9 mouse cellular contexts compared by ENCODE assay signal in genomic region chr10:88330695-88331094, GRCm38 (mm10). TPM values are rescaled to one million over a fixed set of nuclear protein-coding genes. Genes with fewer than 3 reads are reported as not detected.
DNase-seq lines count a peak whose midpoint lies in the region; ATAC-seq and TF ChIP-seq lines count a peak whose summit lies in the region.
"Had no signal": no experiment of that assay in that cellular context is flagged by ENCODE, and none has a peak within 500 bp of the region (broad histone marks: within the 10 kb centered on the region; RNA-seq: fewer than 3 reads in every experiment).

No protein-coding gene starts in this region.

- no peaks in the 10 kb centered on the region for H3K27me3 ChIP-seq in forebrain, postnatal 0 days (ENCODE audit: insufficient read depth, low read length)
- no peaks in the 10 kb centered on the region for H3K27me3 ChIP-seq in forebrain, embryonic 11.5 days (ENCODE audit: control insufficient read depth, insufficient read depth, low read length)
- H3K27me3 ChIP-seq in limb, embryonic 14.5 days (ENCODE audit: control insufficient read depth, insufficient read depth, low read length): no peaks in the 10 kb centered on the region
- no peaks in the 10 kb centered on the region for H3K27me3 ChIP-seq in limb, embryonic 10.5 days (ENCODE audit: low read depth, poor library complexity, severe bottlenecking)
- no peaks in the 10 kb centered on the region for H3K27me3 ChIP-seq in midbrain, postnatal 0 days (ENCODE audit: insufficient read depth, low read length)
- 0 out of 2 replicates have a peak, but pooled peaks cover 3% of the 10 kb centered on the region for H3K27me3 ChIP-seq in forebrain, embryonic 12.5 days

- H3K9ac ChIP-seq in forebrain, postnatal 0 days: no peak overlapping the region
- H3K9ac ChIP-seq in forebrain, embryonic 11.5 days (ENCODE audit: low read length): no peak overlapping the region
- no peak overlapping the region for H3K9ac ChIP-seq in limb, embryonic 14.5 days (ENCODE audit: low read depth, low read length, severe bottlenecking)
- H3K9ac ChIP-seq in midbrain, postnatal 0 days (replicated peaks; ENCODE audit: low read length, poor library complexity, severe bottlenecking): no peak overlapping the region
- no peak overlapping the region for H3K9ac ChIP-seq in forebrain, embryonic 12.5 days

- peak; percentile 25; the same call in 1 of the 2 replicates for ATAC-seq in forebrain, postnatal 0 days
- ATAC-seq in forebrain, embryonic 11.5 days (replicated peaks; ENCODE audit: low FRiP score): no peak
- no peak for ATAC-seq in limb, embryonic 14.5 days (ENCODE audit: low FRiP score, low read depth)
- no peak for ATAC-seq in midbrain, postnatal 0 days (ENCODE audit: low FRiP score)
- no peak for ATAC-seq in forebrain, embryonic 12.5 days (ENCODE audit: low FRiP score)

- no peak overlapping the region for H3K4me3 ChIP-seq in forebrain, postnatal 0 days (ENCODE audit: low read depth, low read length)
- H3K4me3 ChIP-seq in forebrain, embryonic 11.5 days (ENCODE audit: low read depth, low read length): no peak overlapping the region
- H3K4me3 ChIP-seq in limb, embryonic 14.5 days (replicated peaks; ENCODE audit: low read length): no peak overlapping the region
- H3K4me3 ChIP-seq in limb, embryonic 10.5 days: no peak overlapping the region
- no peak overlapping the region for H3K4me3 ChIP-seq in midbrain, postnatal 0 days (ENCODE audit: low read depth, low read length)
- no peak overlapping the region for H3K4me3 ChIP-seq in forebrain, embryonic 12.5 days (replicated peaks)

- peak; percentile 30 for DNase-seq in forebrain, postnatal 0 days
- DNase-seq in forebrain, embryonic 11.5 days (ENCODE audit: low spot score): no peak
- DNase-seq in limb, embryonic 14.5 days (ENCODE audit: low spot score): peak; percentile 65
- no peak for DNase-seq in limb, embryonic 10.5 days (ENCODE audit: low spot score)
- DNase-seq in adipocyte (ENCODE audit: low spot score): peak; percentile 40
- peak; percentile 74 for DNase-seq in midbrain, postnatal 0 days (ENCODE audit: low spot score)
- DNase-seq in ovary, adult 18-20 months (ENCODE audit: low spot score): no peak
- DNase-seq: gastrocnemius, postnatal 36 days had no signal

- WGBS in forebrain, postnatal 0 days: 15% methylated on average over 5 of the region's 5 CpGs
- 40% methylated on average over 5 of the region's 5 CpGs for WGBS in forebrain, embryonic 11.5 days
- 23% methylated on average over 5 of the region's 5 CpGs for WGBS in limb, embryonic 14.5 days
- WGBS in limb, embryonic 10.5 days: 46% methylated on average over 5 of the region's 5 CpGs
- 17% methylated on average over 5 of the region's 5 CpGs for WGBS in midbrain, postnatal 0 days
- WGBS in forebrain, embryonic 12.5 days: 28% methylated on average over 5 of the region's 5 CpGs

- peaks cover 4% of the 10 kb centered on the region; the same call in 1 of the 2 replicates for H3K4me1 ChIP-seq in forebrain, postnatal 0 days (ENCODE audit: insufficient read depth)
- H3K4me1 ChIP-seq in forebrain, embryonic 11.5 days (replicated peaks; ENCODE audit: control insufficient read depth, insufficient read depth, low read length): no peaks in the 10 kb centered on the region
- H3K4me1 ChIP-seq in limb, embryonic 14.5 days (ENCODE audit: control insufficient read depth, insufficient read depth, low read length): no peaks in the 10 kb centered on the region
- H3K4me1 ChIP-seq in limb, embryonic 10.5 days: peaks cover 5% of the 10 kb centered on the region; the same call in 1 of the 2 replicates
- no peaks in the 10 kb centered on the region for H3K4me1 ChIP-seq in midbrain, postnatal 0 days (ENCODE audit: insufficient read depth, low read length)
- H3K4me1 ChIP-seq in forebrain, embryonic 12.5 days: 0 out of 2 replicates have a peak, but pooled peaks cover 2% of the 10 kb centered on the region

- no peak overlapping the region for H3K4me2 ChIP-seq in forebrain, postnatal 0 days (ENCODE audit: low read depth)
- no peak overlapping the region for H3K4me2 ChIP-seq in forebrain, embryonic 11.5 days (ENCODE audit: low read depth, low read length, severe bottlenecking)
- H3K4me2 ChIP-seq in limb, embryonic 14.5 days (replicated peaks; ENCODE audit: low read depth, low read length, severe bottlenecking): no peak overlapping the region
- no peak overlapping the region for H3K4me2 ChIP-seq in midbrain, postnatal 0 days (ENCODE audit: low read depth, low read length, poor library complexity, severe bottlenecking)
- no peak overlapping the region for H3K4me2 ChIP-seq in forebrain, embryonic 12.5 days

- H3K9me3 ChIP-seq in forebrain, postnatal 0 days (ENCODE audit: low read length): no peaks in the 10 kb centered on the region
- H3K9me3 ChIP-seq in forebrain, embryonic 11.5 days (ENCODE audit: control insufficient read depth, low read length): no peaks in the 10 kb centered on the region
- no peaks in the 10 kb centered on the region for H3K9me3 ChIP-seq in limb, embryonic 14.5 days (ENCODE audit: control insufficient read depth, low read length)
- H3K9me3 ChIP-seq in limb, embryonic 10.5 days (replicated peaks): no peaks in the 10 kb centered on the region
- H3K9me3 ChIP-seq in midbrain, postnatal 0 days (ENCODE audit: low read length): no peaks in the 10 kb centered on the region
- no peaks in the 10 kb centered on the region for H3K9me3 ChIP-seq in forebrain, embryonic 12.5 days

- no peak overlapping the region for H3K27ac ChIP-seq in forebrain, postnatal 0 days (ENCODE audit: low read depth, low read length)
- no peak overlapping the region for H3K27ac ChIP-seq in forebrain, embryonic 11.5 days (ENCODE audit: low read depth, low read length)
- no peak overlapping the region for H3K27ac ChIP-seq in limb, embryonic 14.5 days (replicated peaks; ENCODE audit: low read depth, low read length)
- H3K27ac ChIP-seq in limb, embryonic 10.5 days: no peak overlapping the region
- no peak overlapping the region for H3K27ac ChIP-seq in midbrain, postnatal 0 days (ENCODE audit: low read depth, low read length)
- H3K27ac ChIP-seq in forebrain, embryonic 12.5 days: no peak overlapping the region

- no peaks in the 10 kb centered on the region for H3K36me3 ChIP-seq in forebrain, postnatal 0 days (ENCODE audit: insufficient read depth)
- no peaks in the 10 kb centered on the region for H3K36me3 ChIP-seq in forebrain, embryonic 11.5 days (ENCODE audit: control insufficient read depth, insufficient read depth, low read length)
- H3K36me3 ChIP-seq in limb, embryonic 14.5 days (ENCODE audit: control insufficient read depth, insufficient read depth, low read length): no peaks in the 10 kb centered on the region
- H3K36me3 ChIP-seq in limb, embryonic 10.5 days: no peaks in the 10 kb centered on the region
- H3K36me3 ChIP-seq in midbrain, postnatal 0 days (ENCODE audit: insufficient read depth, low read length): no peaks in the 10 kb centered on the region
- H3K36me3 ChIP-seq in forebrain, embryonic 12.5 days (replicated peaks): no peaks in the 10 kb centered on the region

- no peak for TF ChIP-seq POLR2A in limb, embryonic 14.5 days (IDR thresholded peaks at IDR 0.05; ENCODE audit: borderline replicate concordance, extremely low read depth, insufficient read depth, insufficient read length)

- TF ChIP-seq CTCF in forebrain, postnatal 0 days (IDR thresholded peaks at IDR 0.05; ENCODE audit: low read depth): peak; percentile 65
- peak; percentile 78 for TF ChIP-seq CTCF in midbrain, postnatal 0 days (IDR thresholded peaks at IDR 0.05)

RNA-seq across cellular contexts. Expression of gene Dram1, which starts 48.2 kb away (rescaled TPM):
- total RNA-seq in forebrain, postnatal 0 days (2014; rRNA removed): 0.62 and 0.85 TPM in 2 replicates
- 0.58 and 0.92 TPM in 2 replicates for polyA plus RNA-seq in forebrain, postnatal 0 days (2015; fragmentation: Nextera tagmentation; extraction: Ambion mirVana)
- polyA plus RNA-seq in forebrain, embryonic 11.5 days (2014; fragmentation: Nextera tagmentation; extraction: Ambion mirVana): 0.49 and 0.67 TPM in 2 replicates
- 2.2 TPM in 2 replicates for polyA plus RNA-seq in limb, embryonic 14.5 days (2012; rRNA removed)
- polyA plus RNA-seq in limb, embryonic 14.5 days (2014; fragmentation: Nextera tagmentation; extraction: Ambion mirVana): 1.3 and 1.8 TPM in 2 replicates
- 0.21 and 0.26 TPM in 2 replicates for polyA plus RNA-seq in limb, embryonic 10.5 days (2016; fragmentation: Nextera tagmentation; extraction: Ambion mirVana)
- 0.44 and 1.3 TPM in 2 replicates for total RNA-seq in midbrain, postnatal 0 days (2014; rRNA removed)
- 0.39 and 0.82 TPM in 2 replicates for polyA plus RNA-seq in midbrain, postnatal 0 days (2015; fragmentation: Nextera tagmentation; extraction: Ambion mirVana)
- polyA plus RNA-seq in forebrain, embryonic 12.5 days (2016; fragmentation: Nextera tagmentation; extraction: Ambion mirVana): 0.40 and 0.50 TPM in 2 replicates

RNA-seq across cellular contexts. Expression of gene Gnptab, which starts 48.2 kb away (rescaled TPM):
- total RNA-seq in forebrain, postnatal 0 days (2014; rRNA removed): 44.0 and 51.9 TPM in 2 replicates
- 16.7 and 21.3 TPM in 2 replicates for polyA plus RNA-seq in forebrain, postnatal 0 days (2015; fragmentation: Nextera tagmentation; extraction: Ambion mirVana)
- polyA plus RNA-seq in forebrain, embryonic 11.5 days (2014; fragmentation: Nextera tagmentation; extraction: Ambion mirVana): 11.8 and 12.8 TPM in 2 replicates
- polyA plus RNA-seq in limb, embryonic 14.5 days (2012; rRNA removed): 19.4 and 19.7 TPM in 2 replicates
- polyA plus RNA-seq in limb, embryonic 14.5 days (2014; fragmentation: Nextera tagmentation; extraction: Ambion mirVana): 8.9 and 9.2 TPM in 2 replicates
- polyA plus RNA-seq in limb, embryonic 10.5 days (2016; fragmentation: Nextera tagmentation; extraction: Ambion mirVana): 7.1 and 8.6 TPM in 2 replicates
- 54.0 and 56.0 TPM in 2 replicates for total RNA-seq in midbrain, postnatal 0 days (2014; rRNA removed)
- 21.9 and 24.0 TPM in 2 replicates for polyA plus RNA-seq in midbrain, postnatal 0 days (2015; fragmentation: Nextera tagmentation; extraction: Ambion mirVana)
- 12.8 and 13.1 TPM in 2 replicates for polyA plus RNA-seq in forebrain, embryonic 12.5 days (2016; fragmentation: Nextera tagmentation; extraction: Ambion mirVana)

Comparison
In these comparisons a context has a peak if more than half of its experiments do, and no peak if none do; other contexts are left out.
1. DNase-seq: peak in forebrain, postnatal 0 days (single experiment), limb, embryonic 14.5 days (single experiment), adipocyte (single experiment) and midbrain, postnatal 0 days (single experiment); none in forebrain, embryonic 11.5 days (single experiment), limb, embryonic 10.5 days (single experiment) and ovary, adult 18-20 months (single experiment).